Mouse (Mus musculus) kidney, embryonic 16.5 days (tissue): Measurements from ENCODE around the gene Txndc12. TPM values are rescaled to one million over a fixed set of nuclear protein-coding genes. Genes with fewer than 3 reads are reported as not detected.

ENCODE experiments used
- ATAC-seq: fragments of 200-750 bp; cut with Nextera tagmentation; 2 replicates; pipeline ENCODE4 v1.8.0; 2017; ENCODE audit warnings: moderate TSS enrichment; ENCODE audit not compliant: low FRiP score, low TSS enrichment
- H3K27ac ChIP-seq: fragments of 300-500 bp; sonication (generic); 2 replicates; pipeline ENCODE4 v1.5.1; 2014; ENCODE audit warnings: low read length
- H3K27me3 ChIP-seq: fragments of 300-500 bp; sonication (generic); 2 replicates; pipeline ENCODE4 v1.6.1; 2014; ENCODE audit warnings: low read length, control low read depth, mixed read lengths; ENCODE audit not compliant: insufficient read depth
- H3K36me3 ChIP-seq: fragments of 300-500 bp; sonication (generic); 2 replicates; pipeline ENCODE4 v1.6.1; 2014; ENCODE audit warnings: low read length, control low read depth, mixed read lengths; ENCODE audit not compliant: insufficient read depth
- H3K4me1 ChIP-seq: fragments of 300-500 bp; sonication (generic); 2 replicates; pipeline ENCODE4 v1.6.1; 2014; ENCODE audit warnings: low read length, control low read depth, mixed read lengths; ENCODE audit not compliant: insufficient read depth
- H3K4me2 ChIP-seq: fragments of 300-500 bp; sonication (generic); replicated peaks from 2 replicates; pipeline ENCODE4 v1.6.1; 2014; ENCODE audit warnings: low read depth, low read length
- H3K4me3 ChIP-seq: fragments of 300-500 bp; sonication (generic); 2 replicates; pipeline ENCODE4 v1.5.1; 2014; ENCODE audit warnings: mild to moderate bottlenecking, low read length
- H3K9ac ChIP-seq: fragments of 300-500 bp; sonication (generic); replicated peaks from 2 replicates; pipeline ENCODE4 v1.6.1; 2014; ENCODE audit warnings: low read length
- H3K9me3 ChIP-seq: fragments of 300-500 bp; sonication (generic); 2 replicates; pipeline ENCODE4 v1.6.1; 2016; ENCODE audit warnings: low read length, control low read depth
- whole genome bisulfite sequencing: fragments of 180-500 bp; shearing (Covaris S2); extraction: QIAGEN DNeasy Blood & Tissue Kit; methylation state at CpG from one replicate; pipeline ENCODE4 v1.1.7; 2014; 5-methylcytosine and 5-hydroxymethylcytosine counted together
- polyA plus RNA-seq: library from polyadenylated mRNA; unstranded; fragments of >200 nt; fragmentation: Nextera tagmentation; extraction: Ambion mirVana; gene quantifications from 2 replicates; pipeline ENCODE4 v1.2.1, GENCODE M21; 2015

Gene Txndc12
- polyA plus RNA-seq, 1 experiment from 2014 or later = 104 TPM

DNA sequence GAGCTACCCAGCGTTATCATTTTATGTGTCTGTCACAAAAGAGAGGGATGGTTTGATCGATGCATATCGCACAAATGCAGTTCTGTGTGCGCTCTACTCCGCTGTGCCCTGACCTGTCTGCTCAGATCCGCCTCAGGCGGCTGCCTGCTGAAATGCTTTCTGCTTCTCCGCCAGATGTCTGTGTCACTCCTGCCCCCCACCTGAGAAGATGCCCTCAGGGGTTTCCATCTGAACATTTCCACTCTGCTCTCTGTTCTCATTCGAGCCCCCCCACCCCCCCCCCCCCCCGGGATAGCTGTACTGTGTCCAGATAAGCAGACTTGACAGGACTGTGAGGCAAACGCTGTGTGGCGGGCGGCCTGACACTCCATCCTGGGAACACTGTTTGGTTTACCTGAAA, 49.4 kb downstream of the Txndc12 start:
- no peak overlapping the region for H3K9ac ChIP-seq
- peaks cover 9% of the 10 kb centered on the region for H3K4me1 ChIP-seq
- WGBS = 70% methylated on average over 13 of the region's 13 CpGs
- no peaks in the 10 kb centered on the region for H3K27me3 ChIP-seq
- ATAC-seq = no peak
- no peak overlapping the region for H3K4me2 ChIP-seq
- no peak overlapping the region for H3K27ac ChIP-seq
- no peaks in the 10 kb centered on the region for H3K36me3 ChIP-seq
- no peak overlapping the region for H3K4me3 ChIP-seq
- no peaks in the 10 kb centered on the region for H3K9me3 ChIP-seq

DNA sequence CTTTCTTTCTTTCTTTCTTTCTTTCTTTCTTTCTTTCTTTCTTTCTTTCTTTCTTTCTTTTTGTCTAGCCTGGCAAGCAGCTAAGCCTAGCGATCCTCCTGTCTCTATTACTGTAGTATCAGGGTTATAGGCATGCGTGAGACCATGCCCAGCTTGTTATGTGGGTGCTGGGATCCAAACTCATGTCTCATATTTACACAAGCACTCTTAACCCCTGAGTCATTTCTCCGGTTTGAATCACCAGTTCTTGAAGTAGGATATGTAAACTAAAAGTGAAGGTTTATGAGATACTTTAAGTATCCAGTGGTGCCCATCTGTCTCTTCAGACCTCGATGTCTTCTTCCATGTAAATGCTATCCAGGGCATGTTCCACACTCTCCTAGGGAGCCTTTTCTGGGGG, 53.1 kb downstream of the Txndc12 start:
- no peaks in the 10 kb centered on the region for H3K27me3 ChIP-seq
- WGBS = 84% methylated on average over 4 of the region's 4 CpGs
- ATAC-seq = no peak

DNA sequence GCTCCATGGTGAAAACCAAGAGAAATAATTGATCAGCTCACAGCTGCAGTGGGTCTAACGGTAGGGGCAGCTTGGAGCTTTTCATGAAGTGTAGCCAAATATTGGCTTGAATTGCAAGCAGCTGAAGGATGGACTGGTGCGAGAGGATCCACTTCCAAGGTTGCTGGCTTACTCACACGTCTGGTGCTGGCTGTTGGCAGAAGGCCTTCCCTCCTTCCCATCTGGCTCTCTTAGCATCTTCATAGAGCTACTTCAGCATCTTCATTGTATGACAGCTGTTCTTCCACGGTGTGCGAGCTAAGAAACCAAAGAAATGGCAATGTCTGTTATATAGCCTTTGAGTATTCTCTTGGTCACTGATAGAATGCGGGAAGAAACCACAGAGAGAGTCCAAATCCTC, 56.5 kb downstream of the Txndc12 start:
- no peak overlapping the region for H3K4me3 ChIP-seq
- H3K9ac ChIP-seq = no peak overlapping the region
- H3K4me1 ChIP-seq = no peaks in the 10 kb centered on the region
- H3K36me3 ChIP-seq = no peaks in the 10 kb centered on the region
- no peaks in the 10 kb centered on the region for H3K27me3 ChIP-seq
- H3K27ac ChIP-seq = no peak overlapping the region
- ATAC-seq = no peak
- H3K9me3 ChIP-seq = no peaks in the 10 kb centered on the region
- WGBS = 90% methylated on average over 6 of the region's 6 CpGs
- no peak overlapping the region for H3K4me2 ChIP-seq

More for the DNA sequence above, 53.1 kb downstream of the Txndc12 start:
- H3K9ac ChIP-seq = no peak overlapping the region
- no peaks in the 10 kb centered on the region for H3K9me3 ChIP-seq
- H3K4me2 ChIP-seq = no peak overlapping the region
- H3K4me3 ChIP-seq = no peak overlapping the region
- no peak overlapping the region for H3K27ac ChIP-seq
- no peaks in the 10 kb centered on the region for H3K4me1 ChIP-seq
- H3K36me3 ChIP-seq = no peaks in the 10 kb centered on the region

DNA sequence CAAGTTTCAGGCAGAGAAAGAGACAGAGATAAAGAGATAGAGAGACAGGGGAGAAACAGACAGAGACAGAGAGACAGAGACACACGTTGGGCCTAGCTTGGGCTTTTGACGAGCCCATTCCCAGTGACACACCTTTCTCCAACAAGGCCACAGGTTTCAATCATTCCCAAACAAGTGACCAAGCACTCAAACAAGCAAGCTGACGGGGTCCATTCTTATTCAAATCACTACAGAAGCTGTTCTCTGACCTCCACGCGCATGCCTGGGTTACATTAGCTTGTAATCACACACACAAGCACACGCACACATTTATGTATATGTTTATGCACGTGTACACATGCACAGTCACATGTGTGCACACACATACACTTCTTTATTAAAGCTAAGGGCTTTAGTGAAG, 66.0 kb downstream of the Txndc12 start:
- no peak overlapping the region for H3K9ac ChIP-seq
- no peak for ATAC-seq
- H3K4me1 ChIP-seq = no peaks in the 10 kb centered on the region
- no peaks in the 10 kb centered on the region for H3K9me3 ChIP-seq
- no peak overlapping the region for H3K27ac ChIP-seq
- 81% methylated on average over 7 of the region's 7 CpGs for WGBS
- H3K4me2 ChIP-seq = no peak overlapping the region
- H3K36me3 ChIP-seq = no peaks in the 10 kb centered on the region
- H3K4me3 ChIP-seq = no peak overlapping the region
- H3K27me3 ChIP-seq = no peaks in the 10 kb centered on the region

GRCm38 (mm10) chr4:108902886-108903285, 68.5 kb downstream of the Txndc12 start:
- Histone ChIP-seq H3K9ac (no peak overlapping the region), H3K4me3 (no peak overlapping the region), H3K27me3 (no peaks in the 10 kb centered on the region), H3K27ac (no peak overlapping the region), H3K4me2 (no peak overlapping the region), H3K9me3 (no peaks in the 10 kb centered on the region), H3K4me1 (no peaks in the 10 kb centered on the region), H3K36me3 (no peaks in the 10 kb centered on the region)
- ATAC-seq = no peak
- 93% methylated on average over 9 of the region's 9 CpGs for WGBS

DNA sequence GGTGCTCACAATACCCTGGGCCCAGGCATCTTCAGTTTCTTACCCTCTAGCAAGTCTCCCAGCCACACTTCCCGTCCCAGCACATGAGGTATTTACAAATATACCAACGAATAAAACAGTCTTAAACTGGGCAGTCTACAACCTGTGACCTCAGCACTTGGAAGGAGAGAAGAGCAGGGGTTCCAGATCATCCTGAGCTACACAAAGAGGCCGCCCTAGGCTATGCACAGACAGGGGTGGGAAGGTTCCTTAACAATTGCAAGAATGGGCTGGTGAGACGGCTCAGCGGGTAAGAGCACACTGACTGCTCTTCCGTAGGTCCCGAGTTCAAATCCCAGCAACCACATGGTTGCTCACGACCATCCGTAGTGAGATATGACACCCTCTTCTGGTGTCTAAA, 68.9 kb downstream of the Txndc12 start:
- WGBS = 92% methylated on average over 9 of the region's 9 CpGs
- Histone ChIP-seq H3K27ac (no peak overlapping the region), H3K9me3 (no peaks in the 10 kb centered on the region)

DNA sequence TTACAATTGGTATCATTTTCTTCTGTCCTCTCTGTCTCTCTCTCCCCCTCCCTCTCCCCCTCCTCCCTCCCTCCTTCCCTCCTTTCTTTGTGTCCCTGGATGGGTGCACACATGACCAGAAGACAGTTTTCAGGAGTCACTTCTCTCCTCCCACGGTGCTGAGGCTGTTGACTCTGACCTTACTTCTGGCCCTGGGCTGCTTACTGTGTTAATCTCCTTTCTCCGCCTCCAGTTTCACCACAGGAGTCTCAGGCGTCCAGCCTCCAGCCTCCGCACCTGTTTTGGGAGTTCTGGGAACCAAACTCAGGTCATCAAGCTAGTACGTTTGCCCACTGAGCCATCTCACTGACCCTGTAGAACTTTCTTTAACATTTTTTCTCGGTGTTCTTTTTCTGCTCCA, 69.7 kb downstream of the Txndc12 start:
- Histone ChIP-seq H3K4me3 (no peak overlapping the region), H3K36me3 (no peaks in the 10 kb centered on the region), H3K27me3 (no peaks in the 10 kb centered on the region), H3K27ac (no peak overlapping the region), H3K9me3 (no peaks in the 10 kb centered on the region), H3K4me1 (no peaks in the 10 kb centered on the region), H3K4me2 (no peak overlapping the region), H3K9ac (no peak overlapping the region)
- 37% methylated on average over 6 of the region's 6 CpGs for WGBS
- ATAC-seq = 0 out of 2 replicates have a peak, but pooled peaks have one; percentile 57

More for the DNA sequence above, 68.9 kb downstream of the Txndc12 start:
- Histone ChIP-seq H3K27me3 (no peaks in the 10 kb centered on the region), H3K4me2 (no peak overlapping the region), H3K4me1 (no peaks in the 10 kb centered on the region), H3K4me3 (no peak overlapping the region), H3K9ac (no peak overlapping the region), H3K36me3 (no peaks in the 10 kb centered on the region)
- no peak for ATAC-seq

DNA sequence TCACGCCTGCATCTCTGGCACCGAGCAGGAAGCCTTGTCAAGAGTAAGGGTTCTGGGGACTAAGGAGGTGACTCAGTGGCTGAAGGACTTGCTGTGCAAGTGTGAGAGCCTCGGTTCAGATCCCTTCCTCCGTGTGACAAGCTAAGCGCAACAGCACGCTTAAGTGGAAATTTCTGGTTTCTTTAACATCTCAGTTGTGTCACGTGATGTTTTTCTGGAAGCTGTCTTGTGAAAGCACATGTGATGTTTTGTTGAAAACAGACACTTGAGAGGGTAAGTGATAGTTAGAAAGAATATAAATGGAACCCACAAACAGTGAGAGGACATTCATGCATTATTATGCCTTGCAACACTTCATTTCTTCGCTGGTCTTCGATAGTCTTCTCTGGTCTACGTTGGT, 70.4 kb downstream of the Txndc12 start:
- H3K27ac ChIP-seq = no peak overlapping the region
- H3K9ac ChIP-seq = no peak overlapping the region
- no peak for ATAC-seq
- no peaks in the 10 kb centered on the region for H3K9me3 ChIP-seq
- H3K4me2 ChIP-seq = no peak overlapping the region
- H3K27me3 ChIP-seq = no peaks in the 10 kb centered on the region
- H3K4me1 ChIP-seq = no peaks in the 10 kb centered on the region
- no peaks in the 10 kb centered on the region for H3K36me3 ChIP-seq
- 89% methylated on average over 10 of the region's 10 CpGs for WGBS
- H3K4me3 ChIP-seq = no peak overlapping the region

GRCm38 (mm10) chr4:108905859-108906258, 71.5 kb downstream of the Txndc12 start:
- no peaks in the 10 kb centered on the region for H3K9me3 ChIP-seq
- H3K9ac ChIP-seq = no peak overlapping the region
- no peak overlapping the region for H3K27ac ChIP-seq
- H3K27me3 ChIP-seq = no peaks in the 10 kb centered on the region
- no peaks in the 10 kb centered on the region for H3K36me3 ChIP-seq
- H3K4me3 ChIP-seq = no peak overlapping the region
- no peak for ATAC-seq
- no peak overlapping the region for H3K4me2 ChIP-seq
- H3K4me1 ChIP-seq = no peaks in the 10 kb centered on the region
- WGBS = 29% methylated on average over 6 of the region's 6 CpGs

DNA sequence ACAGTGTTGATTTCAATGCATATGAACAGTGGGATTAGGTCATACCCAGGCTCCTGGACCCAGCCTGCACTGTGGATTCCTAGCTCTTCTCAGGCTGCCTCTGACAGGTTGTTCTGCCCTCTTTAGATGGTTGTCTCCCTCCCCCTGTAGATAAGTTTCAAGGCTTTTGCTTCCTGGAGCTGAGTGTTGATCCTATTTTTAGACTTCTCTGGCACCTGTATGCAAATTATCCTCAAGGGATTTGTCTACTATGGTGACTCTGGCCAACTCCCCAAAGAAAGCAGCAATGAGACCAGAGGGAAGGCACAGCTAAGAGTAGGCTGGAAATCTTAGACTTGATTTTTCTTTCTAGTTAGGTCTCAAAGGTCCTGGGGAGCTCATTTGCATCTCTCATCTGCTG, 73.1 kb downstream of the Txndc12 start:
- no peak overlapping the region for H3K9ac ChIP-seq
- ATAC-seq = no peak
- no peak overlapping the region for H3K27ac ChIP-seq
- H3K4me1 ChIP-seq = no peaks in the 10 kb centered on the region
- no peaks in the 10 kb centered on the region for H3K9me3 ChIP-seq
- H3K4me2 ChIP-seq = no peak overlapping the region
- H3K36me3 ChIP-seq = no peaks in the 10 kb centered on the region
- H3K27me3 ChIP-seq = no peaks in the 10 kb centered on the region
- no peak overlapping the region for H3K4me3 ChIP-seq
